In the genomic region with DNA sequence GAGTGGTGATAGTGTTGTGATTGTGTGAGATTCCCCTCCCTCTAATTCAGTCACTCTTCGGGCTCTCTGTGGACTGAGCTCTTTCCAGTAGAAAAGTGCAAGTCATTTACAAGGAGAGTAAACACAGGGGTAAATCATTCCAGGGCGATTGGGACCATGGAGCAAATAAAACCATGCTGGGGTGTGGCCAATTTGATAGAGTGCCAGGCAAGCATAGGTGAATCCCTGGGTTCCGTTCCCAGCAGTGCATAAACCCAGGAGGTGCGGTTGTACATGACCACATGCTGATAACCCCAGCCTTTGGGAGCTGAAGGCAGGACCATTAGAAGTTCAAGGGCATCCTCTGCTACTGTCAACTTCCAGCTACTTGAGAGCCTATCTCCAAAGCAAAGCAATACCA, we compare ENCODE assay signal across 10 mouse cellular contexts. TPM values are rescaled to one million over a fixed set of nuclear protein-coding genes. Genes with fewer than 3 reads are reported as not detected.
DNase-seq lines count a peak whose midpoint lies in the region; ATAC-seq lines count a peak whose summit lies in the region.
"Had no signal": no experiment of that assay in that cellular context is flagged by ENCODE, and none has a peak within 500 bp of the region (broad histone marks: within the 10 kb centered on the region; RNA-seq: fewer than 3 reads in every experiment).

No protein-coding gene starts in this region.

- H3K27ac ChIP-seq in forebrain, embryonic 10.5 days: peak overlapping the region; percentile 90
- no peak overlapping the region for H3K27ac ChIP-seq in kidney, embryonic 14.5 days (ENCODE audit: low read depth, low read length)
- H3K27ac ChIP-seq in midbrain, embryonic 14.5 days (replicated peaks; ENCODE audit: low read depth, low read length): no peak overlapping the region
- H3K27ac ChIP-seq: heart, adult 2 months had no signal

- H3K9ac ChIP-seq in kidney, embryonic 14.5 days (ENCODE audit: low read depth, low read length): no peak overlapping the region
- no peak overlapping the region for H3K9ac ChIP-seq in midbrain, embryonic 14.5 days (replicated peaks; ENCODE audit: low read length)

- ATAC-seq in kidney, embryonic 14.5 days (ENCODE audit: low FRiP score, low TSS enrichment): no peak
- ATAC-seq in midbrain, embryonic 14.5 days (ENCODE audit: low FRiP score, low TSS enrichment): no peak

- peak overlapping the region; percentile 88 for H3K4me2 ChIP-seq in kidney, embryonic 14.5 days (replicated peaks; ENCODE audit: low read depth, low read length)
- peak overlapping the region; percentile 97 for H3K4me2 ChIP-seq in midbrain, embryonic 14.5 days (ENCODE audit: low read length)

- 40% methylated on average over 4 of the region's 4 CpGs for WGBS in forebrain, embryonic 10.5 days
- WGBS in kidney, embryonic 14.5 days: 23% methylated on average over 4 of the region's 4 CpGs
- 38% methylated on average over 4 of the region's 4 CpGs for WGBS in midbrain, embryonic 14.5 days

- peaks cover 23% of the 10 kb centered on the region for H3K4me1 ChIP-seq in forebrain, embryonic 10.5 days
- no peaks in the 10 kb centered on the region for H3K4me1 ChIP-seq in kidney, embryonic 14.5 days (ENCODE audit: control insufficient read depth, insufficient read depth, low read length)
- H3K4me1 ChIP-seq in midbrain, embryonic 14.5 days (ENCODE audit: control insufficient read depth, insufficient read depth, low read length): no peaks in the 10 kb centered on the region

- peak; percentile 37 for DNase-seq in kidney, adult 11 months
- DNase-seq in kidney, postnatal 10 days: no peak
- no peak for DNase-seq in forebrain, embryonic 10.5 days (ENCODE audit: extremely low spot score, low spot score)
- DNase-seq in midbrain, embryonic 14.5 days: no peak
- DNase-seq in spleen, postnatal 36 days (ENCODE audit: low spot score in 2 of 2): no peak
- DNase-seq in thymus, postnatal 25 days: no peak
- DNase-seq in right cerebral cortex, postnatal 25 days: no peak
- DNase-seq: heart, adult 2 months had no signal

- H3K4me3 ChIP-seq in forebrain, embryonic 10.5 days: peak overlapping the region; percentile 78
- peak overlapping the region; percentile 52 for H3K4me3 ChIP-seq in kidney, embryonic 14.5 days (ENCODE audit: low read length)
- peak overlapping the region; percentile 59; the same call in 1 of the 2 replicates for H3K4me3 ChIP-seq in midbrain, embryonic 14.5 days (replicated peaks; ENCODE audit: low read depth, low read length)
- H3K4me3 ChIP-seq: heart, adult 2 months had no signal

- peaks cover 28% of the 10 kb centered on the region for H3K27me3 ChIP-seq in forebrain, embryonic 10.5 days (ENCODE audit: poor library complexity, severe bottlenecking)
- H3K27me3 ChIP-seq in kidney, embryonic 14.5 days (ENCODE audit: control insufficient read depth, insufficient read depth, low read length): peaks cover 16% of the 10 kb centered on the region
- no peaks in the 10 kb centered on the region for H3K27me3 ChIP-seq in midbrain, embryonic 14.5 days (ENCODE audit: control insufficient read depth, insufficient read depth, low read length)

- no peaks in the 10 kb centered on the region; the same call in 1 of the 2 replicates for H3K36me3 ChIP-seq in forebrain, embryonic 10.5 days (replicated peaks)
- H3K36me3 ChIP-seq in kidney, embryonic 14.5 days (ENCODE audit: control insufficient read depth, insufficient read depth, low read length): no peaks in the 10 kb centered on the region
- no peaks in the 10 kb centered on the region for H3K36me3 ChIP-seq in midbrain, embryonic 14.5 days (ENCODE audit: control insufficient read depth, insufficient read depth, low read length)
- H3K36me3 ChIP-seq: G1E had no signal

- H3K9me3 ChIP-seq in forebrain, embryonic 10.5 days: no peaks in the 10 kb centered on the region
- no peaks in the 10 kb centered on the region for H3K9me3 ChIP-seq in kidney, embryonic 14.5 days (ENCODE audit: control insufficient read depth, low read length)
- H3K9me3 ChIP-seq in midbrain, embryonic 14.5 days (ENCODE audit: control insufficient read depth, low read length): no peaks in the 10 kb centered on the region

RNA-seq across cellular contexts. Expression of gene Slc15a4, which starts 0.5 kb away (rescaled TPM):
- polyA plus RNA-seq in forebrain, embryonic 10.5 days (2016; fragmentation: Nextera tagmentation; extraction: Ambion mirVana): 25.3 and 25.9 TPM in 2 replicates
- polyA plus RNA-seq in kidney, embryonic 14.5 days (2014; fragmentation: Nextera tagmentation; extraction: Ambion mirVana): 14.2 and 22.7 TPM in 2 replicates
- polyA plus RNA-seq in midbrain, embryonic 14.5 days (2014; fragmentation: Nextera tagmentation; extraction: Ambion mirVana): 22.8 and 27.3 TPM in 2 replicates

RNA-seq across cellular contexts. Expression of gene Glt1d1, which starts 1.1 kb away (rescaled TPM):
- polyA plus RNA-seq in forebrain, embryonic 10.5 days (2016; fragmentation: Nextera tagmentation; extraction: Ambion mirVana): 1.2 and 1.9 TPM in 2 replicates
- 0.90 and 1.3 TPM in 2 replicates for polyA plus RNA-seq in kidney, embryonic 14.5 days (2014; fragmentation: Nextera tagmentation; extraction: Ambion mirVana)
- 1.1 and 1.6 TPM in 2 replicates for polyA plus RNA-seq in midbrain, embryonic 14.5 days (2014; fragmentation: Nextera tagmentation; extraction: Ambion mirVana)
- polyA plus RNA-seq: G1E; heart, adult 2 months had no signal
